Mouse (Mus musculus) heart, postnatal 0 days (tissue): Measurements from ENCODE around the gene Dock4. TPM values are rescaled to one million over a fixed set of nuclear protein-coding genes. Genes with fewer than 3 reads are reported as not detected.
"Not testable (repeated sequence)": the region's sequence is repeated elsewhere in the genome, so short reads cannot be mapped to it uniquely, and the experiment has no call there.

Source experiments
- ATAC-seq: fragments of 200-750 bp; cut with Nextera tagmentation; 2 replicates; pipeline ENCODE4 v1.8.0; 2017; ENCODE audit warnings: low read depth, moderate number of reproducible peaks, moderate library complexity; ENCODE audit not compliant: insufficient read depth
- DNase-seq: peaks from one replicate; pipeline ENCODE4 v3.0.0-alpha.2; 2016; ENCODE audit warnings: low spot score
- H3K27ac ChIP-seq: fragments of 300-500 bp; sonication (generic); 2 replicates; pipeline ENCODE4 v1.5.1; 2014; ENCODE audit warnings: low read depth, mild to moderate bottlenecking
- H3K27me3 ChIP-seq: fragments of 300-500 bp; sonication (generic); 2 replicates; pipeline ENCODE4 v1.6.1; 2014; ENCODE audit warnings: low read length, mixed read lengths; ENCODE audit not compliant: control insufficient read depth, insufficient read depth
- H3K36me3 ChIP-seq: fragments of 300-500 bp; sonication (generic); replicated peaks from 2 replicates; pipeline ENCODE4 v1.6.1; 2014; ENCODE audit warnings: low read length, mixed read lengths; ENCODE audit not compliant: control insufficient read depth, insufficient read depth
- H3K4me1 ChIP-seq: fragments of 300-500 bp; sonication (generic); 2 replicates; pipeline ENCODE4 v1.6.1; 2014; ENCODE audit warnings: antibody characterized with exemption; ENCODE audit not compliant: control insufficient read depth, insufficient read depth
- H3K4me2 ChIP-seq: fragments of 300-500 bp; sonication (generic); 2 replicates; pipeline ENCODE4 v1.6.1; 2014; ENCODE audit warnings: low read depth, mild to moderate bottlenecking, low read length, moderate library complexity
- H3K4me3 ChIP-seq: fragments of 300-500 bp; sonication (generic); 2 replicates; pipeline ENCODE4 v1.5.1; 2014; ENCODE audit warnings: low read depth, low read length
- H3K9ac ChIP-seq: fragments of 300-500 bp; sonication (generic); replicated peaks from 2 replicates; pipeline ENCODE4 v1.6.1; 2014; ENCODE audit warnings: low read depth, low read length, mixed read lengths
- H3K9me3 ChIP-seq: fragments of 300-500 bp; sonication (generic); replicated peaks from 2 replicates; pipeline ENCODE4 v1.6.1; 2016; ENCODE audit warnings: low read length; ENCODE audit not compliant: control insufficient read depth
- CTCF ChIP-seq: IDR thresholded peaks from 2 replicates; pipeline ENCODE4 v1.5.1; 2016; ENCODE audit warnings: antibody characterized with exemption, control low read depth, low read depth
- EP300 ChIP-seq: IDR thresholded peaks from 2 replicates; pipeline ENCODE4 v1.6.1; 2016; ENCODE audit warnings: antibody characterized with exemption, low read depth
- WGBS: fragments of 180-500 bp; shearing (Covaris S2); extraction: QIAGEN DNeasy Blood & Tissue Kit; methylation state at CpG from one replicate; pipeline ENCODE4 v1.1.7; 2014; 5-methylcytosine and 5-hydroxymethylcytosine counted together
- polyA plus RNA-seq: library from polyadenylated mRNA; unstranded; fragments of >200 nt; fragmentation: Nextera tagmentation; extraction: Ambion mirVana; gene quantifications from 2 replicates; pipeline ENCODE4 v1.2.1, GENCODE M21; 2015
- total RNA-seq: library from RNA; depleted of rRNA; stranded (reverse); fragments of >200 nt; gene quantifications from 2 replicates; pipeline ENCODE4 v1.2.3, GENCODE M21; 2014; ENCODE audit warnings: low replicate concordance

The Dock4 gene
- total and polyA plus RNA-seq, 2 experiments from 2014 or later: 4.2 to 9.2 TPM

DNA sequence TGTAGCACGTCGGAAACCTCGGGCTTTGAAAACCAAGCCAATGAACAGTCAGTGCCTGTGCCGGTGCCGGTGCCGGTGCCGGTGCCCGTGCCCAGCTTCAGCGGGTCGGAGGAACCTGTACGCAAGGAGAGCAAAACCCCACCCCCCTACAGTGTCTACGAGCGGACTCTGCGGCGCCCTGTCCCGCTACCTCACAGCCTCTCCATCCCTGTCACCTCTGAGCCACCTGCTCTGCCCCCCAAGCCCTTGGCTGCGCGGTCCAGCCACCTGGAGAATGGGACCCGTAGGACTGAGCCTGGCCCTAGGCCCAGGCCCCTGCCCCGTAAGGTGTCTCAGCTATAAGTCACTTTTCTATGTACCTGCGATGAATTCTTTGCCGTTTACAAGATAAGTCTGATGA is 398.6 kb downstream of the Dock4 start:
- no peaks in the 10 kb centered on the region for H3K4me1 ChIP-seq
- ATAC-seq (no peak), DNase-seq (no peak)
- no peaks in the 10 kb centered on the region for H3K27me3 ChIP-seq
- 0 out of 2 replicates have a peak, but pooled peaks cover 3% of the 10 kb centered on the region for H3K36me3 ChIP-seq
- 95% methylated on average over 22 of the region's 22 CpGs for WGBS
- no peak overlapping the region for H3K4me2 ChIP-seq
- TF ChIP-seq CTCF (no peak), EP300 (no peak)
- H3K27ac ChIP-seq: no peak overlapping the region
- no peak overlapping the region for H3K9ac ChIP-seq
- no peaks in the 10 kb centered on the region for H3K9me3 ChIP-seq
- H3K4me3 ChIP-seq: no peak overlapping the region

DNA sequence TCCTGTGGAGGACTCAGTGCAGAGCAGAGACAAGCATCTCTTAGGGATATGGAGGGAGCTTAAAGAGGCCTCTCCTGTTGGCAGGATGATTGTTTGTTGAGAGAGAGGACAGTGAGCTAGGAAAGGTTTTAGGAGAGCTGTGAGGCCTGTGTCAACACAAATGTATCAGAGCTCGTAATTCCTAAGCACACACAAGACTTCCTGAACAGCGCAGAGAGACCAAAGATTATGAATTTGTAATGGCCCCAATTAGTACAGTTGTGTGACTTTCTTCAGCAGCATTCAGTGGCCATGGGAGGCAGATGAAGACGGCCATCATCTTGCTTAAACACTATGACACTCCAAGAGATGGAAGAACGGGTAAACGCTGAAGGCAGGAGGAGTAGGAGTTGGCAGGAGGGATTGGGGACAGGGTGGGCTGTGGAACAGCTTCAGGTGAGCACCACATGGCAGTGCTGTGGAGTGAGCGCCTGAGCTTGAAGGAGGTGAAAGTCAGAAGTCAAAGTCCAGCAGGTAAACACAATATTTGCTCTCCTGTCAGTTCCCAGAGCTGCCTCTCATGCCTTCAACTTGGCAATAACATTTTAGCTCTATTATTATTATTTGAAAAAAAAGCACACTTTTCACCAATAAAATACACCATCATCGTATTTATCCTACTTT is 409.1 kb downstream of the Dock4 start:
- no peaks in the 10 kb centered on the region for H3K4me1 ChIP-seq
- no peaks in the 10 kb centered on the region for H3K36me3 ChIP-seq
- ATAC-seq (no peak), DNase-seq (no peak)
- no peaks in the 10 kb centered on the region for H3K27me3 ChIP-seq
- no peak overlapping the region for H3K4me3 ChIP-seq
- no peak overlapping the region for H3K27ac ChIP-seq
- H3K4me2 ChIP-seq: no peak overlapping the region
- H3K9me3 ChIP-seq: peaks cover 3% of the 10 kb centered on the region; the same call in 1 of the 2 replicates
- TF ChIP-seq CTCF (no peak), EP300 (no peak)
- H3K9ac ChIP-seq: no peak overlapping the region
- WGBS: 84% methylated on average over 7 of the region's 7 CpGs

DNA sequence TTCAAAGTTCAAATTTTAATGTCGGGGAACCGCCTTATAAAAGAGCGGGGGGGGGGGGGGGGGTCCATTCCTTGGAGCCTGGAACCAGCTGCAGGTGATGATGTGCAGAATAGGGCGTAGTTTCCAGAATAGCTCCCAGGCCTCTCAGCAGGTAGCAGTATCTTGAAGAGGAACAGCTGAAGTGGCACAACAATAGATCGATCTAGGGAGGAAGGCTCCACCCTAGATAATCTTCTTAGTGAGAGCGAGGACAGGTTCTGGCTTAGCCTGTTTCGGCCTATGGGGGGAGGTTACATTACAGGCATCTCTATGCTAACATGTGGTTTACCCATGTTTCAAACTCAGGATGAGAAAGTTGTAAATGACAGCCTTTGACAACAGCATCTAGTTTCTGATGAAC is 411.7 kb downstream of the Dock4 start:
- Histone ChIP-seq H3K9me3 (peaks cover 3% of the 10 kb centered on the region; the same call in 1 of the 2 replicates), H3K36me3 (no peaks in the 10 kb centered on the region), H3K4me1 (no peaks in the 10 kb centered on the region), H3K4me3 (no peak overlapping the region), H3K4me2 (no peak overlapping the region), H3K27me3 (no peaks in the 10 kb centered on the region), H3K27ac (no peak overlapping the region), H3K9ac (no peak overlapping the region)
- WGBS: 82% methylated on average over 7 of the region's 7 CpGs
- DNase-seq: no peak
- TF ChIP-seq CTCF (no peak), EP300 (no peak)
- no peak for ATAC-seq

GRCm38 (mm10) chr12:40858763-40859162 is 413.0 kb downstream of the Dock4 start:
- not testable (repeated sequence) for ATAC-seq, H3K27me3 ChIP-seq, H3K4me3 ChIP-seq, H3K4me2 ChIP-seq, H3K27ac ChIP-seq, H3K36me3 ChIP-seq, H3K4me1 ChIP-seq, H3K9me3 ChIP-seq, H3K9ac ChIP-seq, DNase-seq
- 76% methylated on average over 7 of the region's 7 CpGs for WGBS

DNA sequence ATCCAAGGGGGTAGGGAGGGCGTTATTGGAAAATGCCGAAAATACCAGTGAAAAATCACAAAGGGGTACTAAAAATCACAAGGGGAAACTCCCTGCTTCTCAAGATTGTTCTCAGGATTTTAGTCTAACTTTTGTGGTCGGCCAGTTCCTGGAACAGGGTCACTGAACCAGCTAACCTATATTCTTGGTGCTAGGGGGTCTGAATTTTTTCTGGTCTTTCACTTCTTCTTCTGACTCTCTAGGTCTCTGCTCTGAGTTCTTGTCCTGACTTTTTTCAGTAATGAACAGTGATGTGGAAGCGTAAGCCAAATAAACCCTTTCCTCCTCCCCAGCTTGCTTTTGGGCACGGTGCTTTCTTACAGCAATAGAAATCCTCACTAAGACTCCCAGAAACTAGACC is 424.6 kb downstream of the Dock4 start:
- ATAC-seq (no peak), DNase-seq (no peak)
- H3K4me2 ChIP-seq: no peak overlapping the region
- H3K9ac ChIP-seq: no peak overlapping the region
- no peaks in the 10 kb centered on the region for H3K36me3 ChIP-seq
- H3K27ac ChIP-seq: no peak overlapping the region
- H3K27me3 ChIP-seq: no peaks in the 10 kb centered on the region
- no peak overlapping the region for H3K4me3 ChIP-seq
- TF ChIP-seq CTCF (no peak), EP300 (no peak)
- H3K9me3 ChIP-seq: peaks cover 4% of the 10 kb centered on the region; the same call in 1 of the 2 replicates
- WGBS: 80% methylated on average over 5 of the region's 5 CpGs
- H3K4me1 ChIP-seq: no peaks in the 10 kb centered on the region

DNA sequence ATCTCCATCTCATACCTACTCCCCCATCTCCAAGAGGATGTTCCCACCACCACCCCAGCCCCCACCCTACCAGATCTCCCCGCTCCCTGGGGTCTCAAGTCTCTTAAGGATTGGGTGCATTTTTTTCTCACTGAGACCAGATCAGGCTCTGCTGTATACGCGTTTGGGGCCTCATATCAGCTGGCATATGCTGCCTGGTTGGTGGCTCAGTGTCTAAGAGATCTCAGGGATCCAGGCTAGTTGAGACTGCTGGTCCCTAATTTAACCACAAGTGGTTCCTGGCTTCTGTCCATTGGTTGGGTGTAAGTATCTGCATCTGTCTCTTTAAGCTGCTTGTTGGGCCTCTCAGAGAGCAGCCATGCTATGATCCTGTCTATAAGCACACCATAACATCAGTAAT is 427.0 kb downstream of the Dock4 start:
- Histone ChIP-seq H3K4me3 (no peak overlapping the region), H3K9me3 (peaks cover 4% of the 10 kb centered on the region; the same call in 1 of the 2 replicates), H3K4me2 (no peak overlapping the region), H3K27me3 (no peaks in the 10 kb centered on the region), H3K9ac (no peak overlapping the region), H3K36me3 (no peaks in the 10 kb centered on the region), H3K27ac (no peak overlapping the region), H3K4me1 (no peaks in the 10 kb centered on the region)
- ATAC-seq: no peak
- WGBS: 82% methylated on average over 3 of the region's 3 CpGs
- TF ChIP-seq EP300: no peak
- TF ChIP-seq CTCF: no peak
- no peak for DNase-seq

DNA sequence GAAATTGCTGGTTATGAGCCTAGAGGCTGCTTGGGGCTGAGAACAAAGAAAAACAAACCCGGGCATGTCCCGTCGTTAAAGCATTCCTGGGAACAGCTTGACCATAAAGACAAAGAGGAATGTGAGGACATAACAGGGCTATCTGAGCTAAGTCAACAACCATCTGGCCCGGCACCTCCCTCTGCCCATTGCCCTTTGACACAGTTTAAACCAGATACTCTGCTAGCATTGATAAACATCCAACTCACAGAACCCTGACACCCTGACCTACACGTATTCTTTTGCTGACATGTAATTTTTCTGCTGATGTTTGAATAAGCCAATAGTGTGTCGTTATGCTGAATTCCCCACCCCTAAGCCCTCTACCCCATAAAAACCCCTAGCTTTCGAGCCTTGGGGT is 427.5 kb downstream of the Dock4 start:
- WGBS: 67% methylated on average over 7 of the region's 7 CpGs
- H3K27me3 ChIP-seq: not testable (repeated sequence)

More for the DNA sequence above, 427.5 kb downstream of the Dock4 start:
- not testable (repeated sequence) for H3K36me3 ChIP-seq, H3K9me3 ChIP-seq, ATAC-seq, H3K27ac ChIP-seq, DNase-seq, H3K4me2 ChIP-seq, H3K9ac ChIP-seq, H3K4me3 ChIP-seq, H3K4me1 ChIP-seq
